Mouse (Mus musculus) testis, postnatal 10 days (tissue): ENCODE data around the gene Gm15155.
"Not testable (repeated sequence)": the region's sequence is repeated elsewhere in the genome, so short reads cannot be mapped to it uniquely, and the experiment has no call there.

Source experiments
- DNase-seq: peaks from one replicate; pipeline ENCODE4 v3.0.0; 2021; ENCODE audit warnings: low spot score

The Gm15155 gene

DNA sequence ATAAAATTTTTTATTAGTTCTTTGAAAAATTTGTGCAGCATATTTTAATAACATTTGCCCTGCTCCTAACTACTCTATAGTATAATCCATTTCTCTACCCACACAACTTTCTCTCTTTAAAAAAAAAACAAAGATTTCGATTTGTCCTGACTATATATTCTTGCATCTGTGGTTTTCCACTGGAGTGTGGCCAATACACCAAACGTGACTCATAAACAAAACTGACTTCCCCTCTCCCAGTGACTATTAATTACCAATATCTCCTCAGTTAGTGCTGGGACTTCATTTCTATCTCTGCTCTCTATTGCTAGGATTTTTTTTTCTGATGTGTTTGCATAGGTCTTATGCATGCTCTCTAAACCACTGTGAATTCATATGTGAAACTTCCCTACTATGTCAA, 531.2 kb downstream of the Gm15155 start:
- DNase-seq: no peak

DNA sequence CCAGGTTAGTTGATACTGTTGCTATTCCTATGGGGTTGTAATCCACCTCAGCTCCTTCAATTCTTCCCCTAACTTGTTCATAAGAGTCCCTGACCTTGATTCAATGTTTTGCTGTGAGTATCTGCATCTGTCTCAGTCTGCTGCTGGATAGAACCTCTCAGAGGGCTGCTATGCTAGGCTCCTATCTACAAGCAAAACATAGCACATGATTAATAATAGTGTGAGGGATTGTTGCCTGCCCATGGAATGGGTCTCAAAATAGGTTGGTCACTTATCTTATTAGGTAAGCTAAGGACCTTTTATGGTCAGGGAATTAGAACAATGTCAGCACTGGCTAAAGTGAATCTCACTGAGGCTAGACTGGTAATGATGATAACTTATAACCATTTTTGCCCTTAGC, 547.0 kb downstream of the Gm15155 start:
- DNase-seq: no peak

DNA sequence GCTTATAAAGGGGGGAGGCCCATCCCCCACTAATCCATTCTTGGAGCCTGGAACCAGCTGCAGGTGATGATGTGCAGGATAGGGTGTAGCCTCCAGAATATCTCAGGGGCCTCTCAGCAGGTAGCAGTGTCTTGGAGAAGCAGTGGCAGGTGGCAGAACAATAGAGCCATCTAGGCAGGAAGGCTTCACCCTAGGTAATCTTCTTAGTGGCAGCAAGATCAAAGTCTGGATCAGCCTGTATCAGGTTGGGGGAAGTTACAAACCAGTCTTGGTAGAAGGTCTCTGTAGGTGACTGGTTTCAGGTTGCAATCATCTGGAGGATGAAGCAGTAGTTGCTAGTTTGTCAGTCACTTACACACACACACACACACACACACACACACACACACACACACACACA, 679.3 kb downstream of the Gm15155 start:
- not testable (repeated sequence) for DNase-seq
